Mouse (Mus musculus) ES-Bruce4 (cell line): Measurements from ENCODE around the gene Mrps7. TPM values are rescaled to one million over a fixed set of nuclear protein-coding genes. Genes with fewer than 3 reads are reported as not detected.

ENCODE experiments used
- H3K27ac ChIP-seq: 2 replicates; pipeline ENCODE4 v1.5.1; 2012; ENCODE audit warnings: low read length, inconsistent platforms; ENCODE audit not compliant: insufficient read depth
- H3K27me3 ChIP-seq: 2 replicates; pipeline ENCODE4 v1.6.1; 2012; ENCODE audit warnings: mild to moderate bottlenecking, low read length, inconsistent platforms; ENCODE audit not compliant: control insufficient read depth, poor library complexity, insufficient read depth, severe bottlenecking
- H3K36me3 ChIP-seq: 2 replicates; pipeline ENCODE4 v1.6.1; 2012; ENCODE audit warnings: inconsistent platforms, mild to moderate bottlenecking, low read length, moderate library complexity; ENCODE audit not compliant: control insufficient read depth, poor library complexity, insufficient read depth, severe bottlenecking
- H3K4me1 ChIP-seq: one replicate; pipeline ENCODE4 v1.8.1; 2011; ENCODE audit warnings: low read length; ENCODE audit not compliant: control insufficient read depth, insufficient read depth
- H3K4me3 ChIP-seq: 2 replicates; pipeline ENCODE4 v1.5.1; 2011; ENCODE audit warnings: low read depth, mild to moderate bottlenecking, low read length
- H3K9ac ChIP-seq: 2 replicates; pipeline ENCODE4 v1.6.1; 2012; ENCODE audit warnings: low read depth, mild to moderate bottlenecking, inconsistent platforms; ENCODE audit not compliant: poor library complexity, severe bottlenecking
- H3K9me3 ChIP-seq: replicated peaks from 2 replicates; pipeline ENCODE4 v1.6.1; 2012; ENCODE audit warnings: mild to moderate bottlenecking, low read length, inconsistent platforms; ENCODE audit not compliant: control insufficient read depth, poor library complexity, insufficient read depth, severe bottlenecking
- CTCF ChIP-seq: IDR thresholded peaks from one replicate; pipeline ENCODE4 v1.8.1; 2011; ENCODE audit warnings: low read depth, low read length
- EP300 ChIP-seq: IDR thresholded peaks from 2 replicates; pipeline ENCODE4 v1.6.1; 2011; ENCODE audit warnings: low read depth, low read length; ENCODE audit not compliant: insufficient read depth
- POLR2A ChIP-seq: IDR thresholded peaks from one replicate; pipeline ENCODE4 v1.8.1; 2011; ENCODE audit warnings: low read length; ENCODE audit not compliant: insufficient read depth
- polyA plus RNA-seq: library from polyadenylated mRNA; stranded (reverse); fragments of >200 nt; gene quantifications from 2 replicates; pipeline ENCODE4 v1.2.4, GENCODE M21; 2011; ENCODE audit warnings: low read depth; ENCODE audit not compliant: missing spikeins, insufficient read depth, insufficient read length

Gene Mrps7
- polyA plus RNA-seq, 1 experiment: 35.5 TPM

- Histone ChIP-seq H3K36me3 (no peaks in the 10 kb centered on the region), H3K27me3 (no peaks in the 10 kb centered on the region), H3K9ac (no peak overlapping the region), H3K4me1 (peaks cover 7% of the 10 kb centered on the region), H3K4me3 (no peak overlapping the region), H3K9me3 (no peaks in the 10 kb centered on the region), H3K27ac (no peak overlapping the region)
- TF ChIP-seq EP300 (no peak), CTCF (no peak), POLR2A (no peak)
Measured at GRCm38 (mm10) chr11:115646439-115646838, 42.7 kb downstream of the Mrps7 start.

DNA sequence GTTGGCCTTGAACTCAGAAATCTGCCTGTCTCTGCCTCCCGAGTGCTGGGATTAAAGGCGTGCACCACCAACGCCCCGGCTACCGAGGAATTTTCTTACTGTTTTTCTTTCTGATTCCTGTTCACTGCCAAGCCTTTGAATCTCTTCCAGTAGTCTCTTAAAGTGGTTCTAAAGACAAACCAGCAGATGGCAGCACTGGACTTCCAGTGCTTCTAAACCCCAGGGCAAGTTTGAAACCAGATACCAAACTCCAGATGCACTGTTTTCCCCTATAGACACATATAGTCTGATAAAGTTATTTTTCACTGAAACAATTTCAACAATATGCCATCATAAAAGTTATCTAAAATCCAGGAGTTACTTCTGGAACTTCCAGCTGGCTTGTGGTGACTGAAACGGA, 43.7 kb downstream of the Mrps7 start:
- TF ChIP-seq CTCF: no peak
- H3K36me3 ChIP-seq: no peaks in the 10 kb centered on the region
- H3K9ac ChIP-seq: no peak overlapping the region

DNA sequence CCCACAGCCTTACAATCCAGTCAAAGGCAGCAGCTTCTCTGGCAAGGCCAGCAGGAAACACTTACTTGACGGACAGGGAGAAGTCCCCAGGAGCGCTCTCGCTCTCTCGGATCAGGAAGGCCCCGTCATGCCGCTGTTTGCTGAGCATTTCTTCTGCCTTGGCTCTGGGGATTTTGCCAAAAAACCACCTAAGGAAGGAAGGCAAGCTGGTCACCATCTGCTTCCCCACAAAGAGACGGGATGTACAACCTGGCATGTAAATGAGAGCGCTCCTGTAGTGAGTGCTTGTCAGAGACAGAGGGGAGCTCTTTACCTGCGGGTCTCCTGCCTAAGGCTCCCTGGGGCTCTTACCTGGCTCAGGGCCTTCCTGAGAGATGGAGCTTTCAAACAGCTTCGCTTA, 46.0 kb downstream of the Mrps7 start:
- TF ChIP-seq CTCF (no peak), POLR2A (no peak), EP300 (no peak)
- H3K4me1 ChIP-seq: no peaks in the 10 kb centered on the region
- 0 out of 2 replicates have a peak, but pooled peaks cover 5% of the 10 kb centered on the region for H3K36me3 ChIP-seq

More for the DNA sequence above, 43.7 kb downstream of the Mrps7 start:
- H3K9me3 ChIP-seq: no peaks in the 10 kb centered on the region
- no peak overlapping the region for H3K4me3 ChIP-seq
- H3K27me3 ChIP-seq: no peaks in the 10 kb centered on the region
- H3K27ac ChIP-seq: no peak overlapping the region
- H3K4me1 ChIP-seq: peaks cover 6% of the 10 kb centered on the region

GRCm38 (mm10) chr11:115651680-115652079, 48.0 kb downstream of the Mrps7 start:
- TF ChIP-seq EP300 (no peak), POLR2A (no peak), CTCF (no peak)
- Histone ChIP-seq H3K4me3 (no peak overlapping the region), H3K27me3 (no peaks in the 10 kb centered on the region), H3K9me3 (no peaks in the 10 kb centered on the region), H3K4me1 (no peaks in the 10 kb centered on the region), H3K27ac (no peak overlapping the region), H3K9ac (no peak overlapping the region), H3K36me3 (peaks cover 8% of the 10 kb centered on the region; the same call in 1 of the 2 replicates)

More for the DNA sequence above, 46.0 kb downstream of the Mrps7 start:
- no peaks in the 10 kb centered on the region for H3K27me3 ChIP-seq
- no peak overlapping the region for H3K27ac ChIP-seq
- no peak overlapping the region for H3K9ac ChIP-seq
- H3K4me3 ChIP-seq: no peak overlapping the region
- no peaks in the 10 kb centered on the region for H3K9me3 ChIP-seq

DNA sequence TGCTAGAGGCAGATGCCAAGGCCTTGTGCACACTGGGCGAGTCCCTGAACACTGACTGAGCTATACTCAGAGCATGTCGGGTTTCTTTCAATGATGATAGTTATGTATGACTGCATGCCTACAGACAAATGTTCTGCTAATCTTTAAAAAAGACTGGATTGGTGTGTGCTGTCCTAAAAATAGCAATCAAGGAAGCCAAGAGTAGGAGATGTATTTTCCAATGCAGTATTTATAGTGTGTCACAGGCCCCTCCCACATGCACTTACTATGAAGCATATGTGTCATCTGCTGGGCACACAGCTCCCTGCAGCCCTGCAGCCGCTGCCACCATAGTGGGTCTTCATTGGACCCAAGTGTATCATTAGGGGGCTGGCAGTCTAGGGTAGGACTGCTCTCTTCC, 49.5 kb downstream of the Mrps7 start:
- TF ChIP-seq POLR2A: no peak
- no peak for TF ChIP-seq EP300
- no peak for TF ChIP-seq CTCF
- peaks cover 8% of the 10 kb centered on the region; the same call in 1 of the 2 replicates for H3K36me3 ChIP-seq
- no peak overlapping the region for H3K27ac ChIP-seq

DNA sequence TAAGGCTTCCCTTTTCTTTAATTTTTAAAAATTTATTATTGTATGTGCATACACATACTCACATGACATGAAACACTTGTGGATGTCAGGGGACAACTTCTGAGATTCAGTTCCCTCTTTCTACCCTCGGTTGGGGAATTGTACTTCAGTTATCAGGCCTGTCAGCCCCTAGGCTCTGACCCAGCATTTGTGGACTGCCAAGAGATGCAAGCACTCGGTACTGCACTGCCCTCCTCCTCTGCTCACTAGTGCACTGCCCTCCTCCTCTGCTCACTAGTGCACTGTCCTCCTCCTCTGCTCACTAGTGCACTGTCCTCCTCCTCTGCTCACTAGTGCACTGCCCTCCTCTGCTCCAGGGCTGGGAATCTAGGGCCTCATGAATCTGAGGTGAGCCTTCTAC, 50.4 kb downstream of the Mrps7 start:
- Histone ChIP-seq H3K27me3 (no peaks in the 10 kb centered on the region), H3K4me1 (no peaks in the 10 kb centered on the region), H3K9ac (no peak overlapping the region), H3K4me3 (no peak overlapping the region), H3K36me3 (peaks cover 8% of the 10 kb centered on the region; the same call in 1 of the 2 replicates), H3K9me3 (no peaks in the 10 kb centered on the region), H3K27ac (no peak overlapping the region)
- TF ChIP-seq EP300: no peak
- no peak for TF ChIP-seq POLR2A
- no peak for TF ChIP-seq CTCF

More for the DNA sequence above, 49.5 kb downstream of the Mrps7 start:
- H3K9me3 ChIP-seq: no peaks in the 10 kb centered on the region
- H3K27me3 ChIP-seq: no peaks in the 10 kb centered on the region
- H3K4me3 ChIP-seq: no peak overlapping the region
- H3K9ac ChIP-seq: no peak overlapping the region
- no peaks in the 10 kb centered on the region for H3K4me1 ChIP-seq

Other genes with a start within 250 kb of the Mrps7 start
- gene Hid1, start 236.2 kb upstream of the Mrps7 start, polyA plus RNA-seq: 2.5 and 3.2 TPM in 2 replicates
- gene Cdr2l, start 222.0 kb upstream of the Mrps7 start, polyA plus RNA-seq: 12.3 and 14.1 TPM in 2 replicates
- 50.9 and 60.6 TPM in 2 replicates for gene Mrpl58, start 200.2 kb upstream of the Mrps7 start, polyA plus RNA-seq
- 340 and 358 TPM in 2 replicates for gene Atp5h, start 184.0 kb upstream of the Mrps7 start, polyA plus RNA-seq
- gene Kctd2, start 183.8 kb upstream of the Mrps7 start, polyA plus RNA-seq: 22.9 and 26.4 TPM in 2 replicates
- gene Trim80, start 163.4 kb upstream of the Mrps7 start, polyA plus RNA-seq: not detected in 2 replicates
- not detected in 2 replicates for gene Slc16a5, start 141.5 kb upstream of the Mrps7 start, polyA plus RNA-seq
- gene Armc7, start 128.3 kb upstream of the Mrps7 start, polyA plus RNA-seq: 3.0 and 3.6 TPM in 2 replicates
- 42.7 and 43.2 TPM in 2 replicates for gene Nt5c, start 112.1 kb upstream of the Mrps7 start, polyA plus RNA-seq
- 163 and 173 TPM in 2 replicates for gene Jpt1, start 89.5 kb upstream of the Mrps7 start, polyA plus RNA-seq
- gene Sumo2, start 67.6 kb upstream of the Mrps7 start, polyA plus RNA-seq: 1,012 and 1,017 TPM in 2 replicates
- 99.9 and 103 TPM in 2 replicates for gene Nup85, start 39.5 kb upstream of the Mrps7 start, polyA plus RNA-seq
- 69.3 and 79.4 TPM in 2 replicates for gene Gga3, start 126 bp downstream of the Mrps7 start, polyA plus RNA-seq
- gene Mif4gd, start 9.0 kb downstream of the Mrps7 start, polyA plus RNA-seq: 50.4 and 55.0 TPM in 2 replicates
- 34.7 and 35.8 TPM in 2 replicates for gene Slc25a19, start 24.4 kb downstream of the Mrps7 start, polyA plus RNA-seq
- 75.0 and 75.9 TPM in 2 replicates for gene Grb2, start 104.7 kb downstream of the Mrps7 start, polyA plus RNA-seq
- gene Tmem94, start 161.5 kb downstream of the Mrps7 start, polyA plus RNA-seq: 29.2 and 32.6 TPM in 2 replicates
- gene Caskin2, start 209.7 kb downstream of the Mrps7 start, polyA plus RNA-seq: 10.5 and 12.1 TPM in 2 replicates
- 26.9 and 30.2 TPM in 2 replicates for gene Tsen54, start 210.8 kb downstream of the Mrps7 start, polyA plus RNA-seq
- 92.1 and 99.1 TPM in 2 replicates for gene Llgl2, start 220.1 kb downstream of the Mrps7 start, polyA plus RNA-seq